Mouse (Mus musculus): ENCODE measurements around the gene Pla2g4e.

GRCm38 (mm10) chr2:120276951-120277350, 31.8 kb upstream of the Pla2g4e start:
- no peak for TF ChIP-seq CTCF (IDR thresholded peaks at IDR 0.05; ENCODE audit: low read depth)
- TF ChIP-seq EP300 (optimal IDR thresholded peaks at IDR 0.05): no peak
